Mouse (Mus musculus): Measurements from ENCODE around the gene Mark4. TPM values are rescaled to one million over a fixed set of nuclear protein-coding genes. Genes with fewer than 3 reads are reported as not detected.
A peak's percentile ranks its signal among the peaks of the same experiment; 100 is the strongest.

The Mark4 gene
- polyA plus RNA-seq, 1 experiment from 2014 or later: 1.8 TPM

GRCm38 (mm10) chr7:19437048-19437447 lies 21.6 kb downstream of the Mark4 start:
- Histone ChIP-seq H3K27me3 (ENCODE audit: insufficient read depth, low read length) (no peaks in the 10 kb centered on the region), H3K9me3 (ENCODE audit: low read length) (no peaks in the 10 kb centered on the region), H3K4me2 (ENCODE audit: low read depth, low read length) (no peak overlapping the region), H3K27ac (ENCODE audit: low read depth) (no peak overlapping the region), H3K36me3 (replicated peaks; ENCODE audit: insufficient read depth, low read length) (peaks cover 52% of the 10 kb centered on the region), H3K9ac (replicated peaks) (no peak overlapping the region), H3K4me3 (ENCODE audit: low read depth, low read length) (no peak overlapping the region), H3K4me1 (ENCODE audit: insufficient read depth) (no peaks in the 10 kb centered on the region)
- DNase-seq: no peak
- TF ChIP-seq EP300 (IDR thresholded peaks at IDR 0.05; ENCODE audit: low read depth) (no peak), CTCF (IDR thresholded peaks at IDR 0.05; ENCODE audit: low read depth) (no peak)
- 84% methylated on average over 9 of the region's 9 CpGs for WGBS (ENCODE audit: insufficient replicate concordance)
- ATAC-seq: no peak

- H3K9ac ChIP-seq (replicated peaks): no peak overlapping the region
- ATAC-seq (no peak), DNase-seq (no peak)
- no peaks in the 10 kb centered on the region for H3K4me1 ChIP-seq (ENCODE audit: insufficient read depth)
- no peaks in the 10 kb centered on the region for H3K9me3 ChIP-seq (ENCODE audit: low read length)
- no peaks in the 10 kb centered on the region for H3K27me3 ChIP-seq (ENCODE audit: insufficient read depth, low read length)
- H3K27ac ChIP-seq (ENCODE audit: low read depth): no peak overlapping the region
- no peak overlapping the region for H3K4me2 ChIP-seq (ENCODE audit: low read depth, low read length)
- no peak overlapping the region for H3K4me3 ChIP-seq (ENCODE audit: low read depth, low read length)
- WGBS (ENCODE audit: insufficient replicate concordance): 85% methylated on average over 2 of the region's 2 CpGs
- peaks cover 52% of the 10 kb centered on the region for H3K36me3 ChIP-seq (replicated peaks; ENCODE audit: insufficient read depth, low read length)
- TF ChIP-seq CTCF (IDR thresholded peaks at IDR 0.05; ENCODE audit: low read depth): no peak
- TF ChIP-seq EP300 (IDR thresholded peaks at IDR 0.05; ENCODE audit: low read depth): no peak
Measured at GRCm38 (mm10) chr7:19436276-19436675, 22.3 kb downstream of the Mark4 start.

GRCm38 (mm10) chr7:19432475-19432874 lies 26.1 kb downstream of the Mark4 start:
- no peak overlapping the region for H3K9ac ChIP-seq (replicated peaks)
- no peaks in the 10 kb centered on the region for H3K4me1 ChIP-seq (ENCODE audit: insufficient read depth)
- no peak overlapping the region for H3K4me2 ChIP-seq (ENCODE audit: low read depth, low read length)
- ATAC-seq (no peak), DNase-seq (no peak)
- 84% methylated on average over 2 of the region's 2 CpGs for WGBS (ENCODE audit: insufficient replicate concordance)
- no peaks in the 10 kb centered on the region for H3K9me3 ChIP-seq (ENCODE audit: low read length)
- peaks cover 78% of the 10 kb centered on the region for H3K36me3 ChIP-seq (replicated peaks; ENCODE audit: insufficient read depth, low read length)
- H3K4me3 ChIP-seq (ENCODE audit: low read depth, low read length): no peak overlapping the region
- H3K27ac ChIP-seq (ENCODE audit: low read depth): no peak overlapping the region
- TF ChIP-seq EP300 (IDR thresholded peaks at IDR 0.05; ENCODE audit: low read depth) (no peak), CTCF (IDR thresholded peaks at IDR 0.05; ENCODE audit: low read depth) (peak; percentile 46)
- H3K27me3 ChIP-seq (ENCODE audit: insufficient read depth, low read length): no peaks in the 10 kb centered on the region

- TF ChIP-seq EP300 (IDR thresholded peaks at IDR 0.05; ENCODE audit: low read depth): no peak
- no peak for TF ChIP-seq CTCF (IDR thresholded peaks at IDR 0.05; ENCODE audit: low read depth)
- DNase-seq: no peak
- Histone ChIP-seq H3K27me3 (ENCODE audit: insufficient read depth, low read length) (no peaks in the 10 kb centered on the region), H3K27ac (ENCODE audit: low read depth) (no peak overlapping the region), H3K9me3 (ENCODE audit: low read length) (no peaks in the 10 kb centered on the region), H3K4me2 (ENCODE audit: low read depth, low read length) (no peak overlapping the region), H3K4me3 (ENCODE audit: low read depth, low read length) (no peak overlapping the region), H3K36me3 (replicated peaks; ENCODE audit: insufficient read depth, low read length) (peaks cover 74% of the 10 kb centered on the region), H3K9ac (replicated peaks) (no peak overlapping the region), H3K4me1 (ENCODE audit: insufficient read depth) (no peaks in the 10 kb centered on the region)
- ATAC-seq: no peak
- 83% methylated on average over 6 of the region's 6 CpGs for WGBS (ENCODE audit: insufficient replicate concordance)
Measured at GRCm38 (mm10) chr7:19430402-19430801, 28.2 kb downstream of the Mark4 start.

- Histone ChIP-seq H3K9ac (replicated peaks) (no peak overlapping the region), H3K36me3 (replicated peaks; ENCODE audit: insufficient read depth, low read length) (peaks cover 70% of the 10 kb centered on the region), H3K4me1 (ENCODE audit: insufficient read depth) (no peaks in the 10 kb centered on the region), H3K4me3 (ENCODE audit: low read depth, low read length) (no peak overlapping the region), H3K4me2 (ENCODE audit: low read depth, low read length) (no peak overlapping the region), H3K27ac (ENCODE audit: low read depth) (no peak overlapping the region), H3K27me3 (ENCODE audit: insufficient read depth, low read length) (no peaks in the 10 kb centered on the region), H3K9me3 (ENCODE audit: low read length) (no peaks in the 10 kb centered on the region)
- TF ChIP-seq EP300 (IDR thresholded peaks at IDR 0.05; ENCODE audit: low read depth) (no peak), CTCF (IDR thresholded peaks at IDR 0.05; ENCODE audit: low read depth) (no peak)
- ATAC-seq (no peak), DNase-seq (no peak)
- 83% methylated on average over 8 of the region's 8 CpGs for WGBS (ENCODE audit: insufficient replicate concordance)
Measured at GRCm38 (mm10) chr7:19429726-19430125, 28.9 kb downstream of the Mark4 start.

- Histone ChIP-seq H3K9me3 (ENCODE audit: low read length) (no peaks in the 10 kb centered on the region), H3K9ac (replicated peaks) (no peak overlapping the region), H3K4me1 (ENCODE audit: insufficient read depth) (no peaks in the 10 kb centered on the region), H3K27ac (ENCODE audit: low read depth) (no peak overlapping the region), H3K36me3 (replicated peaks; ENCODE audit: insufficient read depth, low read length) (peaks cover 54% of the 10 kb centered on the region), H3K4me3 (ENCODE audit: low read depth, low read length) (no peak overlapping the region), H3K4me2 (ENCODE audit: low read depth, low read length) (no peak overlapping the region), H3K27me3 (ENCODE audit: insufficient read depth, low read length) (no peaks in the 10 kb centered on the region)
- ATAC-seq (no peak), DNase-seq (no peak)
- whole genome bisulfite sequencing (ENCODE audit: insufficient replicate concordance): 82% methylated on average over 15 of the region's 15 CpGs
- TF ChIP-seq CTCF (IDR thresholded peaks at IDR 0.05; ENCODE audit: low read depth) (no peak), EP300 (IDR thresholded peaks at IDR 0.05; ENCODE audit: low read depth) (no peak)
Measured at GRCm38 (mm10) chr7:19427999-19428650, 30.5 kb downstream of the Mark4 start.
